Mouse (Mus musculus) liver, embryonic 14.5 days (tissue): ENCODE data around the gene Map2k7. TPM values are rescaled to one million over a fixed set of nuclear protein-coding genes. Genes with fewer than 3 reads are reported as not detected.

ENCODE experiments used
- ATAC-seq: fragments of 200-750 bp; cut with Nextera tagmentation; 2 replicates; pipeline ENCODE4 v1.8.0; 2017; ENCODE audit warnings: moderate number of reproducible peaks, mild to moderate bottlenecking, moderate library complexity; ENCODE audit not compliant: insufficient read depth
- DNase-seq, 3 experiments: peaks; one replicate each; pipeline ENCODE4 v3.0.0-alpha.2; 2012 to 2013; ENCODE audit warnings: low read depth in 3 of 3, low spot score in 3 of 3
- H3K27ac ChIP-seq: fragments of 300-500 bp; sonication (generic); 2 replicates; pipeline ENCODE4 v1.5.1; 2014; ENCODE audit warnings: moderate library complexity, mild to moderate bottlenecking, control low read depth, inconsistent platforms
- H3K27me3 ChIP-seq: fragments of 300-500 bp; sonication (generic); 2 replicates; pipeline ENCODE4 v1.6.1; 2014; ENCODE audit warnings: mild to moderate bottlenecking, low read length, moderate library complexity; ENCODE audit not compliant: control insufficient read depth, insufficient read depth
- H3K36me3 ChIP-seq: fragments of 300-500 bp; sonication (generic); replicated peaks from 2 replicates; pipeline ENCODE4 v1.6.1; 2014; ENCODE audit warnings: low read depth; ENCODE audit not compliant: control insufficient read depth, insufficient read depth
- H3K4me1 ChIP-seq, 2 experiments: fragments of 200-500 bp in 1 of 2; fragments of 300-500 bp in 1 of 2; sonication (generic) in 1 of 2; replicated peaks; 2 replicates each; pipeline ENCODE4 v1.6.1; 2012 to 2014; ENCODE audit warnings: antibody characterized with exemption in 1 of 2, inconsistent platforms in 1 of 2, low read length in 1 of 2; ENCODE audit not compliant: control insufficient read depth in 2 of 2, insufficient read depth in 2 of 2
- H3K4me2 ChIP-seq: fragments of 300-500 bp; sonication (generic); 2 replicates; pipeline ENCODE4 v1.6.1; 2014; ENCODE audit warnings: low read depth, mild to moderate bottlenecking, control low read depth, moderate library complexity
- H3K4me3 ChIP-seq, 2 experiments: fragments of 200-500 bp in 1 of 2; fragments of 300-500 bp in 1 of 2; sonication (generic) in 1 of 2; 2 replicates each; pipeline ENCODE4 v1.5.1; 2012 to 2014; ENCODE audit warnings: low read depth in 2 of 2, low read length in 2 of 2, mild to moderate bottlenecking in 2 of 2, control low read depth in 1 of 2, inconsistent platforms in 1 of 2, moderate library complexity in 1 of 2; ENCODE audit not compliant: insufficient read depth in 1 of 2
- H3K9ac ChIP-seq: fragments of 300-500 bp; sonication (generic); replicated peaks from 2 replicates; pipeline ENCODE4 v1.6.1; 2014; ENCODE audit warnings: mild to moderate bottlenecking, control low read depth, moderate library complexity
- H3K9me3 ChIP-seq: fragments of 300-500 bp; sonication (generic); 2 replicates; pipeline ENCODE4 v1.6.1; 2016; ENCODE audit warnings: low read length, mixed read lengths; ENCODE audit not compliant: control insufficient read depth
- CTCF ChIP-seq: IDR thresholded peaks from 2 replicates; pipeline ENCODE4 v1.5.1; 2016; ENCODE audit warnings: antibody characterized with exemption, low read depth, control low read depth
- EP300 ChIP-seq: IDR thresholded peaks from 2 replicates; pipeline ENCODE4 v1.6.1; 2016; ENCODE audit warnings: antibody characterized with exemption, low read depth
- WGBS: fragments of 180-500 bp; shearing (Covaris S2); extraction: QIAGEN DNeasy Blood & Tissue Kit; methylation state at CpG from one replicate; pipeline ENCODE4 v1.1.7; 2014; ENCODE audit not compliant: insufficient replicate concordance; 5-methylcytosine and 5-hydroxymethylcytosine counted together
- polyA plus RNA-seq, 2 experiments: library from polyadenylated mRNA; depleted of rRNA in 1 of 2; stranded (reverse) in 1 of 2; unstranded in 1 of 2; fragments of >200 nt; fragmentation: Nextera tagmentation in 1 of 2; extraction: Ambion mirVana in 1 of 2; gene quantifications; 2 replicates each; pipeline versions ENCODE4 v1.2.1 to v1.2.3; 2012 to 2014

Gene Map2k7
- polyA plus RNA-seq, 2 experiments, result 6.6 to 13.2 TPM

GRCm38 (mm10) chr8:4239193-4239890 is 802 bp downstream of the Map2k7 start:
- TF ChIP-seq CTCF (no peak), EP300 (no peak)
- ATAC-seq, result peak; percentile 32

GRCm38 (mm10) chr8:4245061-4245460 is 6.5 kb downstream of the Map2k7 start:
- WGBS, result 84% methylated on average over 5 of the region's 5 CpGs
- no peak for DNase-seq
- TF ChIP-seq EP300 (no peak), CTCF (no peak)
- Histone ChIP-seq H3K4me2 (no peak overlapping the region), H3K9me3 (no peaks in the 10 kb centered on the region), H3K4me1 (peaks cover 1 to 3% of the 10 kb centered on the region in 2 experiments; a peak in 3 of 4 replicates), H3K27ac (no peak overlapping the region), H3K36me3 (peaks cover 21% of the 10 kb centered on the region), H3K4me3 (no peak overlapping the region), H3K9ac (no peak overlapping the region), H3K27me3 (no peaks in the 10 kb centered on the region)
- no peak for ATAC-seq

More at GRCm38 (mm10) chr8:4239193-4239890, 802 bp downstream of the Map2k7 start:
- 7% methylated on average over 19 of the region's 19 CpGs for WGBS
- H3K9me3 ChIP-seq, result no peaks in the 10 kb centered on the region
- peak overlapping the region; percentile 87 for H3K27ac ChIP-seq
- H3K4me2 ChIP-seq, result peak overlapping the region; percentile 83
- peak overlapping the region; percentile 77 to 81 for H3K4me3 ChIP-seq
- H3K36me3 ChIP-seq, result peaks cover 7% of the 10 kb centered on the region
- H3K27me3 ChIP-seq, result no peaks in the 10 kb centered on the region
- no peak for DNase-seq
- H3K4me1 ChIP-seq, result peaks cover 11 to 21% of the 10 kb centered on the region in 2 experiments
- peak overlapping the region; percentile 76 for H3K9ac ChIP-seq

DNA sequence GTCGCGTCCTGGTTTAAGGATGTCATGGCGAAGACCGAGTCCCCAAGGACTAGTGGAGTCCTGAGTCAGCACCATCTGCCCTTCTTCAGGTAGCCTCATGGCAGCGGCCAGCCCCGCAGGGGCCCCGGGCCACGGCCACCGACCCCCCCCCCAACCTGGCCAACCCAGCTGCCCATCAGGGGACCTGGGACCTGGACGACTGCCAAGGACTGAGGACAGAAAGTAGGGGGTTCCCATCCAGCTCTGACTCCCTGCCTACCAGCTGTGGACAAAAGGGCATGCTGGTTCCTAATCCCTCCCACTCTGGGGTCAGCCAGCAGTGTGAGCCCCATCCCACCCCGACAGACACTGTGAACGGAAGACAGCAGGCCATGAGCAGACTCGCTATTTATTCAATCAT is 7.2 kb downstream of the Map2k7 start:
- Histone ChIP-seq H3K4me2 (no peak overlapping the region), H3K9ac (no peak overlapping the region), H3K4me1 (no peaks in the 10 kb centered on the region; a peak in 1 of 4 replicates), H3K4me3 (no peak overlapping the region), H3K36me3 (peaks cover 21% of the 10 kb centered on the region), H3K27ac (no peak overlapping the region), H3K27me3 (no peaks in the 10 kb centered on the region), H3K9me3 (no peaks in the 10 kb centered on the region)
- TF ChIP-seq CTCF (no peak), EP300 (no peak)
- DNase-seq (no peak), ATAC-seq (no peak)
- WGBS, result 86% methylated on average over 13 of the region's 13 CpGs

- H3K4me2 ChIP-seq, result no peak overlapping the region
- no peak overlapping the region for H3K27ac ChIP-seq
- H3K9ac ChIP-seq, result no peak overlapping the region
- no peak overlapping the region for H3K4me3 ChIP-seq
- H3K36me3 ChIP-seq, result peaks cover 21% of the 10 kb centered on the region
- H3K27me3 ChIP-seq, result no peaks in the 10 kb centered on the region
- DNase-seq (no peak), ATAC-seq (0 out of 2 replicates have a peak, but pooled peaks have one; percentile 11)
- WGBS, result 67% methylated on average over 8 of the region's 8 CpGs
- TF ChIP-seq EP300 (no peak), CTCF (no peak)
- H3K4me1 ChIP-seq, result 0 out of 4 replicates have a peak, but pooled peaks cover 0 to under 1% of the 10 kb centered on the region in 2 experiments
- H3K9me3 ChIP-seq, result no peaks in the 10 kb centered on the region
Measured at GRCm38 (mm10) chr8:4247241-4247640, 8.7 kb downstream of the Map2k7 start.

- H3K27ac ChIP-seq, result no peak within 1 kb of the TSS
- no peak within 1 kb of the TSS for H3K9ac ChIP-seq
- no peaks in the 10 kb centered on the region for H3K27me3 ChIP-seq
- ATAC-seq (no peak), DNase-seq (no peak)
- peaks cover 19% of the 10 kb centered on the region for H3K36me3 ChIP-seq
- TF ChIP-seq CTCF (no peak), EP300 (no peak)
- H3K9me3 ChIP-seq, result no peaks in the 10 kb centered on the region
- H3K4me3 ChIP-seq, result no peak within 1 kb of the TSS
- H3K4me1 ChIP-seq, result peaks cover 0 to 5% of the 10 kb centered on the region in 2 experiments; a peak in 2 of 4 replicates
- H3K4me2 ChIP-seq, result no peak within 1 kb of the TSS
- 79% methylated on average over 15 of the region's 15 CpGs for WGBS
Measured at GRCm38 (mm10) chr8:4247951-4248540, 9.5 kb downstream of the Map2k7 start, which contains the start of gene Tgfbr3l. Gene Tgfbr3l (plus strand): TSS chr8:4248214.
